Mouse (Mus musculus): Measurements from ENCODE around the gene Wdr19. TPM values are rescaled to one million over a fixed set of nuclear protein-coding genes. Genes with fewer than 3 reads are reported as not detected.

Wdr19 gene
- 15.4 and 15.6 TPM in 2 replicates for polyA plus RNA-seq (2014; fragmentation: Nextera tagmentation; extraction: Ambion mirVana)

DNA sequence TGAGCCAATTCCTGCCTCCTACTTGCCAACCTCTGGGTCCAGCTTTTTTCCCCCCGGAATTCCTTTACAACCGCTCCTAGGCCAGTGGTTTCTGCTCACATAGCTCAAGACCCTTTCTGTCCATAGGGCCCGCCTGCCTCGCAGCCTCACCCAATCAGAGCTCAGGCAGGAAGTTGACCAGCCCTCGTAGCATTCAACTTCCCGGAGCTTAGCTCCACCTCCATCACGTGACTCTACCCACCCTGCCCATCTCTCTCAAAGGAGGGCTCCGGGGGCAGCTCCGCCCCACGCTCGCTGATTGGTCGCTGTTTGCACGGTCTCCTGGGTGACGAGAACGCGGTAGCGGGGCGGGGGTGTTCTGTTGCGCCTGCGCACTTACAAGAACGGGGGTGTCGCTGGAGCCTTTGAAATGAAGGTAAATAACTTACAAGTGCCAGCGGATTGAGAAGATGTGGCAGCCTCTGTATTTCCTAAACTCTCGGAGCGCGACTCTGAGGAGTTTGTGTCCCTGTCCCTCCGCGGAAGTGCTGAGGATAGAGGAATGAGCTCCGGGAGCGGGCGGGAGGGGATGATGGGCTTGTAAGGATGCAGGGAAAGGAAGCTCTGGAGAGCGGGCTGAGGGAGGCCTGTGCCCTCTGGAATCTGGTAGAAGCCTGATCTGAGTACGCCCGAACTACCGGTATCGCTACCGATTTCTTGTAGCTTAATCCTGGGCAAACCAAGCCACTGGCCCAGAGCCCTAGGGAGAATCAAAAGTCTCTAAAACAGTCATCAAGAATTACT lies at the start of gene Wdr19:
TSS of gene Wdr19 (plus strand) at position 351 of the 783 bp plus-strand sequence.
- peak within 1 kb of the TSS; percentile 52; the same call in 1 of the 2 replicates for H3K27ac ChIP-seq (ENCODE audit: low read depth, low read length)
- H3K9ac ChIP-seq (replicated peaks; ENCODE audit: low read depth, low read length): peak within 1 kb of the TSS; percentile 56
- 0 out of 2 replicates have a peak, but pooled peaks cover 5% of the 10 kb centered on the region for H3K4me1 ChIP-seq (ENCODE audit: control insufficient read depth, insufficient read depth, low read length)
- H3K9me3 ChIP-seq (ENCODE audit: control insufficient read depth, low read length): no peaks in the 10 kb centered on the region
- H3K4me2 ChIP-seq (ENCODE audit: low read depth, low read length): peak within 1 kb of the TSS; percentile 60
- H3K4me3 ChIP-seq (ENCODE audit: low read depth, low read length): peak within 1 kb of the TSS; percentile 53
- peak; percentile 100 for ATAC-seq (ENCODE audit: low read depth)
- H3K36me3 ChIP-seq (ENCODE audit: control insufficient read depth, insufficient read depth, low read length): no peaks in the 10 kb centered on the region
- 0% methylated on average over 37 of the region's 37 CpGs for WGBS
- no peaks in the 10 kb centered on the region for H3K27me3 ChIP-seq (ENCODE audit: control insufficient read depth, insufficient read depth, low read length)

GRCm38 (mm10) chr5:65149706-65150105 lies 49.8 kb upstream of the Wdr19 start:
- Histone ChIP-seq H3K9me3 (ENCODE audit: control insufficient read depth, low read length) (no peaks in the 10 kb centered on the region), H3K36me3 (ENCODE audit: control insufficient read depth, insufficient read depth, low read length) (peaks cover 30% of the 10 kb centered on the region), H3K9ac (replicated peaks; ENCODE audit: low read depth, low read length) (no peak overlapping the region), H3K4me3 (ENCODE audit: low read depth, low read length) (no peak overlapping the region), H3K4me2 (ENCODE audit: low read depth, low read length) (no peak overlapping the region), H3K4me1 (ENCODE audit: control insufficient read depth, insufficient read depth, low read length) (no peaks in the 10 kb centered on the region), H3K27me3 (ENCODE audit: control insufficient read depth, insufficient read depth, low read length) (no peaks in the 10 kb centered on the region), H3K27ac (ENCODE audit: low read depth, low read length) (no peak overlapping the region)
- 92% methylated on average over 6 of the region's 6 CpGs for WGBS
- ATAC-seq (ENCODE audit: low read depth): no peak

DNA sequence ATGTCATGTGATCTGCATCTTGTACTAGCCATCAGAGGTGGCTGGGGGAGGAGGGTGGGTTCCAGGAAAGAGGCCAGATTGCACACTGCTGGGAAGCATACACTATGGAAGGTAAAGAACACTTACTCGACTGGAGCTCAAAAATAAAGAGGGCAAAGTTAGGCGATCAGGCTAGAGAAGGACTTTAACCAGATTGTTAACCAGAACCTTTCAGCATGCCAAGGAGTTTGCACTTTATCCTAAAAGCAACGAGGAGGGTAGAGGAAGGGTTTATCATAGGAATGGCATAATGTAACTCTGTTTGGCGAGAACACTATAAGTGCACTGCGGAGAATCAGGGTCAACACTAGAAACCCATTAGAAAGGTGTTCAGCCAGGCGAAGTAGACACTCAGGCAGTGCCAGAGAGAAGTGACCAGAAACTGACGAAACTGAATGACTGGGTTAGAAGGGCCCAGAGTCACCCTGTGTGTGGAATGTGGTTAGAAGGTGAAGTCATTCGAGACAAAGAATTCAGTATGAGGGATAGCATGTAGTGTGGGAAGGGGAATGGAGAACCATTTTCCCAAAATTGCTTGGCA lies 49.0 kb upstream of the Wdr19 start:
- no peak overlapping the region for H3K27ac ChIP-seq (ENCODE audit: low read depth, low read length)
- no peak overlapping the region for H3K4me3 ChIP-seq (ENCODE audit: low read depth, low read length)
- H3K4me2 ChIP-seq (ENCODE audit: low read depth, low read length): no peak overlapping the region
- no peaks in the 10 kb centered on the region for H3K9me3 ChIP-seq (ENCODE audit: control insufficient read depth, low read length)
- no peak for ATAC-seq (ENCODE audit: low read depth)
- H3K9ac ChIP-seq (replicated peaks; ENCODE audit: low read depth, low read length): no peak overlapping the region
- H3K36me3 ChIP-seq (ENCODE audit: control insufficient read depth, insufficient read depth, low read length): peaks cover 25% of the 10 kb centered on the region
- 94% methylated on average over 8 of the region's 8 CpGs for WGBS
- no peaks in the 10 kb centered on the region for H3K4me1 ChIP-seq (ENCODE audit: control insufficient read depth, insufficient read depth, low read length)
- H3K27me3 ChIP-seq (ENCODE audit: control insufficient read depth, insufficient read depth, low read length): no peaks in the 10 kb centered on the region

DNA sequence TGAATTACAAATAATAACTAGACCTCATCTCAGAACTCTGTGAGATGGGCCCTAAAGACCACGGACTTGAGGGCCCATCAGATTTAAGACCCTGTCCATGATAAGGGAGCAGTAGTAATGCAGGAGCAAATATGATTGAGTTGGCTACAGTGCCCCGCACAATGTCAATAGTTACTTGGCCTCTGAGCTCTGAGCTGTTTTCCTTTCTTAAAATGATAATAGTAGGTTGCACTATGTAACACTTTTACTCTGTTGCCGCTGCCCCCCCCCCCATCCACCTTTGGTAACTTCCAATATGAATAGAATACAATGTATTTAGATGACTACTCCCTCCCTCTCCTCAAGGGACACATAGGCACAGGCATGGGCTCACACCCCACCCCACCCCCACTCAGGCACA lies 48.2 kb upstream of the Wdr19 start:
- Histone ChIP-seq H3K4me2 (ENCODE audit: low read depth, low read length) (no peak overlapping the region), H3K4me1 (ENCODE audit: control insufficient read depth, insufficient read depth, low read length) (no peaks in the 10 kb centered on the region), H3K27me3 (ENCODE audit: control insufficient read depth, insufficient read depth, low read length) (no peaks in the 10 kb centered on the region), H3K36me3 (ENCODE audit: control insufficient read depth, insufficient read depth, low read length) (peaks cover 24% of the 10 kb centered on the region), H3K9ac (replicated peaks; ENCODE audit: low read depth, low read length) (no peak overlapping the region), H3K4me3 (ENCODE audit: low read depth, low read length) (no peak overlapping the region), H3K9me3 (ENCODE audit: control insufficient read depth, low read length) (no peaks in the 10 kb centered on the region), H3K27ac (ENCODE audit: low read depth, low read length) (no peak overlapping the region)
- no peak for ATAC-seq (ENCODE audit: low read depth)
- 94% methylated on average over 3 of the region's 3 CpGs for WGBS

DNA sequence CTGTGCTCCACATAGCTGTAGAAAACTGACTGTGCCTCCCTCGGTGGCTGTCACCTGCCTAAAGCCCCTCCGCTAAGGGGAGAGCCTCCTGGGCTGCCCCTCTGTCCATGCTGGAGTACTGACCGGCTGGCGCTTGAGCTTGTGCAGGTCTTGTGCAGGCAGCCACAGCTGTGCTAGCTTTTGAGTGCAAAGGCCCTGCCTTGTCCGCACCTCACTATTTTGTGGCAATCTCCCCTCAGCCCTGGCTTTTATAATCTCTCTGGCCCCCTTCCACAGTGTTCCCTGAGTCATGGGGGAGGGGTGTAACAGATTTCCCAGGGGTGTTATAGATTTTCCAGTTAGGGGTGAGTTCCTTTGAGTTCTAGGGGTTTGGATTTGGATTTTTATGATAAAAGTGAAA lies 47.7 kb upstream of the Wdr19 start:
- WGBS: 93% methylated on average over 5 of the region's 5 CpGs
- Histone ChIP-seq H3K9me3 (ENCODE audit: control insufficient read depth, low read length) (no peaks in the 10 kb centered on the region), H3K9ac (replicated peaks; ENCODE audit: low read depth, low read length) (no peak overlapping the region), H3K4me2 (ENCODE audit: low read depth, low read length) (no peak overlapping the region), H3K4me1 (ENCODE audit: control insufficient read depth, insufficient read depth, low read length) (no peaks in the 10 kb centered on the region), H3K36me3 (ENCODE audit: control insufficient read depth, insufficient read depth, low read length) (peaks cover 24% of the 10 kb centered on the region), H3K27me3 (ENCODE audit: control insufficient read depth, insufficient read depth, low read length) (no peaks in the 10 kb centered on the region), H3K4me3 (ENCODE audit: low read depth, low read length) (no peak overlapping the region), H3K27ac (ENCODE audit: low read depth, low read length) (no peak overlapping the region)
- no peak for ATAC-seq (ENCODE audit: low read depth)

GRCm38 (mm10) chr5:65154287-65154686 lies 45.2 kb upstream of the Wdr19 start:
- Histone ChIP-seq H3K9ac (replicated peaks; ENCODE audit: low read depth, low read length) (no peak overlapping the region), H3K4me2 (ENCODE audit: low read depth, low read length) (no peak overlapping the region), H3K36me3 (ENCODE audit: control insufficient read depth, insufficient read depth, low read length) (peaks cover 16% of the 10 kb centered on the region), H3K4me3 (ENCODE audit: low read depth, low read length) (no peak overlapping the region), H3K9me3 (ENCODE audit: control insufficient read depth, low read length) (no peaks in the 10 kb centered on the region), H3K27me3 (ENCODE audit: control insufficient read depth, insufficient read depth, low read length) (no peaks in the 10 kb centered on the region), H3K27ac (ENCODE audit: low read depth, low read length) (no peak overlapping the region), H3K4me1 (ENCODE audit: control insufficient read depth, insufficient read depth, low read length) (no peaks in the 10 kb centered on the region)
- 91% methylated on average over 6 of the region's 6 CpGs for WGBS
- no peak for ATAC-seq (ENCODE audit: low read depth)

- no peak; the same call in 1 of the 2 replicates for ATAC-seq (ENCODE audit: low read depth)
- no peak overlapping the region for H3K27ac ChIP-seq (ENCODE audit: low read depth, low read length)
- H3K36me3 ChIP-seq (ENCODE audit: control insufficient read depth, insufficient read depth, low read length): peaks cover 11% of the 10 kb centered on the region
- no peak overlapping the region for H3K9ac ChIP-seq (replicated peaks; ENCODE audit: low read depth, low read length)
- H3K4me2 ChIP-seq (ENCODE audit: low read depth, low read length): no peak overlapping the region
- H3K9me3 ChIP-seq (ENCODE audit: control insufficient read depth, low read length): no peaks in the 10 kb centered on the region
- no peaks in the 10 kb centered on the region for H3K27me3 ChIP-seq (ENCODE audit: control insufficient read depth, insufficient read depth, low read length)
- 67% methylated on average over 2 of the region's 2 CpGs for WGBS
- H3K4me3 ChIP-seq (ENCODE audit: low read depth, low read length): no peak overlapping the region
- H3K4me1 ChIP-seq (ENCODE audit: control insufficient read depth, insufficient read depth, low read length): no peaks in the 10 kb centered on the region
These were observed 42.6 kb upstream of the Wdr19 start for GRCm38 (mm10) chr5:65156853-65157252.

GRCm38 (mm10) chr5:65157412-65158381 lies 41.8 kb upstream of the Wdr19 start:
- WGBS: 69% methylated on average over 22 of the region's 22 CpGs
- Histone ChIP-seq H3K27ac (ENCODE audit: low read depth, low read length) (0 out of 2 replicates have a peak overlapping the region, but pooled peaks have one; percentile 10), H3K4me3 (ENCODE audit: low read depth, low read length) (no peak overlapping the region), H3K9me3 (ENCODE audit: control insufficient read depth, low read length) (no peaks in the 10 kb centered on the region), H3K27me3 (ENCODE audit: control insufficient read depth, insufficient read depth, low read length) (no peaks in the 10 kb centered on the region), H3K36me3 (ENCODE audit: control insufficient read depth, insufficient read depth, low read length) (peaks cover 13% of the 10 kb centered on the region), H3K9ac (replicated peaks; ENCODE audit: low read depth, low read length) (no peak overlapping the region), H3K4me2 (ENCODE audit: low read depth, low read length) (no peak overlapping the region), H3K4me1 (ENCODE audit: control insufficient read depth, insufficient read depth, low read length) (no peaks in the 10 kb centered on the region)
- ATAC-seq (ENCODE audit: low read depth): no peak

Measured in neural tube, embryonic 14.5 days (tissue).